Mouse (Mus musculus): ENCODE measurements around the gene Camta1.

- no peak for TF ChIP-seq POLR2A (IDR thresholded peaks at IDR 0.05; ENCODE audit: low read depth, low read length)
- no peak for TF ChIP-seq CTCF (conservative IDR thresholded peaks at IDR 0.05; ENCODE audit: insufficient read depth, insufficient read length, low read depth, low read length)
These were observed 167.1 kb downstream of the Camta1 start for GRCm38 (mm10) chr4:151694531-151694930.
